Mouse (Mus musculus): ENCODE measurements around the gene Lhx1.

DNA sequence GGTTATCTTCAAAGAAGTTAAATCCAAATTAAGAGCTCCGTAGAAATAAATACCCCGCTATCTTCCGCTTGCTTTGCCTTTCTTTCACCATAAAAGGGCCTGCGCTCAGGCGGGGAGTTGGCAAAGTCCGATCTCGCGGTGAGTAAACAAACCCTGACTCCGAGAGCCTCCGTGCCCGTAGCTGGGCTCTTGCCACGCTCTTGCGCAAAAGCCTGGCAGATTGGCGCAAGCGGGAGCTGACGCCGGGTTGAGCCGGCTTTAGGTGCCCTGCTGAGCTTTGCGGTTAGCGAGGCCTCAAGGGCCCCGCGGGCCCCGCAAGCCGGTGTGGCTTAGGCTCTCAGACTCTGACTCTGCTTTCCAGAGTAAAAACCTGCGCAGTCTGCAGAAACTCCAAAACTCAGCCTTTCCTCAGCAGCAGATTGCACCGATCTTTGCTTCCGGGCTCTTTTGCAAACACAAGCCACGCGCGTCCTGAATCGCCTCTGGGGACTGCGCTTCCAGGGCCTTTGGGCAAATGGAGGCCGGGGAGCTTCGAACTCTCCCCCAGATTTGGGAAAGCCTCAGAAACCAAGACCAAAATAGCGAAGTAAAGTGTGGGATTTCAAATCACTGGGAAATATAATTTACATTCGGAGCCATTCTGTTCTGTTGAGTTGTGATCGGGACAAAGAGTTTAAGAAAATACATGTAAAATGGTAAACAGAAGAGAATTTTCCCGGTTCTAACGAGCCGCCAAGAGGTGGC is 2.6 kb downstream of the Lhx1 start:
- TF ChIP-seq CTCF (conservative IDR thresholded peaks at IDR 0.05; ENCODE audit: insufficient read depth, insufficient read length, low read depth, low read length) = no peak
- no peak for TF ChIP-seq POLR2A (IDR thresholded peaks at IDR 0.05; ENCODE audit: low read depth, low read length)
